Mouse (Mus musculus): Measurements from ENCODE around the gene Cd36.

DNA sequence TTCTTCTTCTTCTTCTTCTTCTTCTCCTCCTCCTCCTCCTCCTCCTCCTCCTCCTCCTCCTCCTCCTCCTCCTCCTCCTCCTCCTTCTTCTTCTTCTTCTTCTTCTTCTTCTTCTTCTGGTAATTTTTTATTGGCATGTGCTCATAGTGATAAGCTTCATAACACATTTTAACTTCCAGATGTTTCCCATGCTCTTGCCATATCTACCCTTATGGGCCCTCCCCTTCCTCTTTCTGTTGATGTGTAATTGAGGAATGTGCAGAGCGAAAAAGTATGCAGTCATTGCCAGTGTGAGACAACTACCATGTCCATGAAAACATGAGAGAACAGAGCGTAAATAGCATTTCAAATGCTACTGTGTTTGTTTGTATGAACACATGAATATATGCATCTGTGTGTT is 118.3 kb downstream of the Cd36 start:
- TF ChIP-seq POLR2A (IDR thresholded peaks at IDR 0.05; ENCODE audit: low read depth, low read length), result no peak
- no peak for TF ChIP-seq CTCF (IDR thresholded peaks at IDR 0.05; ENCODE audit: extremely low read depth, insufficient read depth, insufficient read length, insufficient replicate concordance)

All from spleen, adult 2 months (tissue).